Mouse (Mus musculus) lung, embryonic 16.5 days (tissue): ENCODE data around the gene Gid4. TPM values are rescaled to one million over a fixed set of nuclear protein-coding genes. Genes with fewer than 3 reads are reported as not detected.

Source experiments
- ATAC-seq: fragments of 200-750 bp; cut with Nextera tagmentation; 2 replicates; pipeline ENCODE4 v1.8.0; 2017; ENCODE audit warnings: low read depth, mild to moderate bottlenecking, moderate library complexity
- H3K27ac ChIP-seq: fragments of 300-500 bp; sonication (generic); 2 replicates; pipeline ENCODE4 v1.5.1; 2014; ENCODE audit warnings: mild to moderate bottlenecking, control low read depth, low read length
- H3K27me3 ChIP-seq: fragments of 300-500 bp; sonication (generic); 2 replicates; pipeline ENCODE4 v1.6.1; 2014; ENCODE audit warnings: low read depth, low read length, mixed read lengths; ENCODE audit not compliant: control insufficient read depth, insufficient read depth
- H3K36me3 ChIP-seq: fragments of 300-500 bp; sonication (generic); 2 replicates; pipeline ENCODE4 v1.6.1; 2014; ENCODE audit warnings: low read length; ENCODE audit not compliant: control insufficient read depth, insufficient read depth
- H3K4me1 ChIP-seq: fragments of 300-500 bp; sonication (generic); replicated peaks from 2 replicates; pipeline ENCODE4 v1.6.1; 2014; ENCODE audit warnings: low read length, mixed read lengths; ENCODE audit not compliant: control insufficient read depth, insufficient read depth
- H3K4me2 ChIP-seq: fragments of 300-500 bp; sonication (generic); 2 replicates; pipeline ENCODE4 v1.6.1; 2014; ENCODE audit warnings: low read depth, low read length, control low read depth
- H3K4me3 ChIP-seq: fragments of 300-500 bp; sonication (generic); 2 replicates; pipeline ENCODE4 v1.5.1; 2014; ENCODE audit warnings: mild to moderate bottlenecking, low read length, control low read depth
- H3K9ac ChIP-seq: fragments of 300-500 bp; sonication (generic); 2 replicates; pipeline ENCODE4 v1.6.1; 2014; ENCODE audit warnings: low read length, control low read depth
- H3K9me3 ChIP-seq: fragments of 300-500 bp; sonication (generic); 2 replicates; pipeline ENCODE4 v1.6.1; 2016; ENCODE audit warnings: low read length; ENCODE audit not compliant: control insufficient read depth
- WGBS: fragments of 180-500 bp; shearing (Covaris S2); extraction: QIAGEN DNeasy Blood & Tissue Kit; methylation state at CpG from one replicate; pipeline ENCODE4 v1.1.7; 2014; 5-methylcytosine and 5-hydroxymethylcytosine counted together
- polyA plus RNA-seq: library from polyadenylated mRNA; unstranded; fragments of >200 nt; fragmentation: Nextera tagmentation; extraction: Ambion mirVana; gene quantifications from 2 replicates; pipeline ENCODE4 v1.2.1, GENCODE M21; 2015

Gid4 gene
- polyA plus RNA-seq, 1 experiment from 2014 or later: 22.3 TPM

DNA sequence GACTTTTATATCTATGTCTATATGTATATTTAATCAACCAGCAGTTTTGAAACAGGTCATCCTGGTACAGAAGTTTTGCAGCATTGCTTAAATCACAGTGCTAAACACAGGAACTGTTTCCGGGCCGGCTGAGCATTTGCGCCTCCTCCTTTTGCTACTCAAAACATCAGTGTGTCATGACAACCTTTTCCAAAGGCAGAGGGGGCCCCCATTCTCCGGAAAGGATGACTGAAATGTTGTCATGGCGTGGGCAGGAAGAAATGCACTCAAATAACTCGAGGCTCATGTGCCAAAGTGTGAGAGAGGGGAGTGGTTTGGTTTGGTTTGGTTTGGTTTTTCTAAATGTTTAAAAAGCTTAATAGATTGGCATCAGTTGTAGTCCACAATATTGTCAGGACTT, 26.0 kb downstream of the Gid4 start:
- 83% methylated on average over 6 of the region's 6 CpGs for WGBS
- Histone ChIP-seq H3K9ac (no peak overlapping the region), H3K4me3 (no peak overlapping the region), H3K27me3 (no peaks in the 10 kb centered on the region), H3K4me1 (no peaks in the 10 kb centered on the region), H3K9me3 (no peaks in the 10 kb centered on the region), H3K36me3 (peaks cover 13% of the 10 kb centered on the region), H3K4me2 (no peak overlapping the region), H3K27ac (no peak overlapping the region)
- no peak for ATAC-seq

DNA sequence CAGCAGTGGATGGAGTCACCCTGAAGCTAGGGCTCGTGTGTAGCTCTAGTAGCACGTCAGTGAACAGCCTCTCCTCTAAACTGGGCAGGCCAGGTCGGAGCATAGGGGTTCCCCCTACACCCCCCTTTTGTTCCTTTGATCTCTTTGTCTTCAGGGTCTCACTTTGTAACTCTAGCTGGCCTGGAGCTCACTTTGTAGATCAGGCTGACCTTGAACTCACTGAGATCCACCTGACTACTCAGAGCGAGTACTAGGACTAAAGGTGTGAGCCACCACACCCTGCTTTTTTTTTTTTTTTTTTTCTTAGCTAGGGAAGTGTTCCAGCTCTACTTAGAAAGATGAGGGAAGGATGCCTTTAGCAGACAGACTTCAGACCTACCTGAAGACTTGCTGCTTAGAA, 27.1 kb downstream of the Gid4 start:
- peaks cover 10% of the 10 kb centered on the region for H3K36me3 ChIP-seq
- no peaks in the 10 kb centered on the region for H3K4me1 ChIP-seq
- H3K9ac ChIP-seq: no peak overlapping the region
- H3K4me3 ChIP-seq: no peak overlapping the region
- 83% methylated on average over 4 of the region's 4 CpGs for WGBS
- H3K27me3 ChIP-seq: no peaks in the 10 kb centered on the region
- no peak overlapping the region for H3K27ac ChIP-seq
- H3K4me2 ChIP-seq: no peak overlapping the region
- no peaks in the 10 kb centered on the region for H3K9me3 ChIP-seq
- ATAC-seq: no peak

DNA sequence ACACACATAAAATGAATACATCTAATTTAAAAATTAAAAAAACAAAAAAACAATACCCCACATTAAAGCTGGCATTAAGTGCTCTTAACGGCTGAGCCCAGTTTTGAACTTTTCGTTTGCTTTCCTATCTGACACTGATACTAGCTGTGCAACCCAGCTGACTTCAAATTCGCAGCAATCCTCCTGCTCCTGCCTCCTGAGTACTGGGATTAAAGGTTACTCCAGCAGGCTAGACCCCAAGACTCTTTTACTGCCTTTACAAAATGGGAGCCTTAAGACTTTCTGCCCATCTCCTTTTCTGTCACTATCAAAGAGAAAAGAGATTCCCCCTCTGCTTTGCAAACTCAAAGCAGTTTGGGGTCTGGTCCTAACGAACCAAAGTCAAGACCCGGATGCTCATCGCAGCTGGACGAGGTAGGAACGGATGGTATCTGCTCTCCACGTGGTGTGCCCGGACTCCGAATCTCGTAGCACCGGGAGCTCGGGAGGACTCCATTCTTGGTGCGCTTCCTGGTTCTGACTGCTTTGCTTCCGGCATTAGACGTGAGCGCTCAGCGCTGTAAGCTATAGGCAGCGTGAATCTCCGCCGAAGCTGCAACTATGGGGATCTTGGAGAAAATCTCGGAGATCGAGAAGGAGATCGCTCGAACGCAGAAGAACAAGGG, 37.3 kb downstream of the Gid4 start, which contains the start of gene Drg2:
Gene Drg2 (plus strand): TSS at position 512 of the 665 bp plus-strand sequence.
- ATAC-seq: peak; percentile 92
- H3K9me3 ChIP-seq: no peaks in the 10 kb centered on the region
- peak within 1 kb of the TSS; percentile 87 for H3K4me2 ChIP-seq
- peaks cover 8% of the 10 kb centered on the region for H3K4me1 ChIP-seq
- H3K9ac ChIP-seq: peak within 1 kb of the TSS; percentile 85
- H3K27me3 ChIP-seq: no peaks in the 10 kb centered on the region
- H3K4me3 ChIP-seq: peak within 1 kb of the TSS; percentile 85
- H3K27ac ChIP-seq: peak within 1 kb of the TSS; percentile 63
- WGBS: 4% methylated on average over 27 of the region's 27 CpGs
- H3K36me3 ChIP-seq: peaks cover 10% of the 10 kb centered on the region

DNA sequence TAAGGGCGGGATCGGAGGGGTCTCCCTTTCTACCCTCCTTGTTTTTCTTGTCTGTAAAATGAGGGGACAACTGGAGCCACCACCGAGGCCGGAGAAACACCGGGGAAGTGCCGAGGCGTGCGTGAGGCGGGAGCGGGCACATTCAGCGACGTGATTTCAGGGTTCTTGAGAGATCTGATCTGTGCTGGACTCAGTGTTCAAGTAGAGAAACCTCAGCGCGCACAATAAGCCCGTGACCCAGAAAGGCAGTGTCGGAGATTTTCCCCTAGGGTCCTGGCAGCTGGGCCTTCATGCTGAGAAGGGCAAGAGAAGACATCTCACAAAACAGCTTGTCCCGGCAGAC, 37.8 kb downstream of the Gid4 start:
- Histone ChIP-seq H3K27ac (peak overlapping the region; percentile 63), H3K9me3 (no peaks in the 10 kb centered on the region), H3K4me2 (peak overlapping the region; percentile 87), H3K9ac (peak overlapping the region; percentile 85), H3K27me3 (no peaks in the 10 kb centered on the region), H3K4me3 (peak overlapping the region; percentile 85), H3K36me3 (peaks cover 14% of the 10 kb centered on the region), H3K4me1 (peaks cover 8% of the 10 kb centered on the region)
- peak; percentile 53 for ATAC-seq
- under 1% methylated on average over 17 of the region's 17 CpGs for WGBS

DNA sequence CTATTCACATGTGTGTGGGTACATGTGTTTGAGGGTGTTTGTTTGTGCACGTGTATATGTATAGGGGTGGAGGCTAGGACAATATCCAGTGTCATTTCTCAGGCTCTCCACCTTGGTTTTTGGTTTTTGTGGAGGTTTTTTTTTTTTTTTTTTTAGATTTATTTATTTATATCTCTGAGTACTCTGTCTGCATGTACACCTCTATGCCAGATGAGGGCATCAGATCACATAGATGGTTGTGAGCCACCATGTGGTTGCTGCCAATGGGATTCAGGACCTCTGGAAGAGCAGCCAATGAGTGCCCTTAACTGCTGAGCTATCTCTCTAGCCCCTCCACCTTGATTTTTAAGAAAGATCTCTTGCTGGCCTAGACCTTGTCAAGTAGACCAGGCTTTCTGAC, 41.0 kb downstream of the Gid4 start:
- H3K9me3 ChIP-seq: no peaks in the 10 kb centered on the region
- H3K4me2 ChIP-seq: no peak overlapping the region
- no peak for ATAC-seq
- peaks cover 38% of the 10 kb centered on the region for H3K36me3 ChIP-seq
- H3K27ac ChIP-seq: no peak overlapping the region
- H3K9ac ChIP-seq: no peak overlapping the region
- 91% methylated on average over 1 of the region's 1 CpGs for WGBS
- no peaks in the 10 kb centered on the region for H3K27me3 ChIP-seq
- H3K4me1 ChIP-seq: peaks cover 8% of the 10 kb centered on the region
- no peak overlapping the region for H3K4me3 ChIP-seq

DNA sequence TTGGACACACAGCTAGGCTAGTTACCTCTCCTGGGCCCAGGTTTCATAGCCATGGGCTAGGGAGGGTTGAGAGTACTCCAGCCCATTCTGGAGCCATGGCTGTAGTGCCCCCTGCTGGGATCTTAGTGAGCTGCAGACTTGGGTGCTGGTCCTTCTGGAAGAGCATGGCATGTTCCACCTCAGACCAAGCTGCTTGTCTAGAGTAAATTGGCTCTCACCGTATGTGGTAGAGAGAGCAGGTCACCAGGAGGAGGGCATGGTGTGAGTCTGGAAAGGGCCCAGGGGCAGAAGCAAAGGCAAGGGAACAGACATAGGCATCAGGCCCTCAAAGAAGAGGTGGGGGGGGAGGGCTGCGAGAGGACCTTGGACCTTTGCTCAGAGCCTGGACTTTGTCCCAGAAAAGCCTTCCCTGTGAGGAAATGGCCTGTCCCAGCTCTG, 49.0 kb downstream of the Gid4 start:
- 86% methylated on average over 2 of the region's 2 CpGs for WGBS
- Histone ChIP-seq H3K27me3 (no peaks in the 10 kb centered on the region), H3K4me1 (no peaks in the 10 kb centered on the region), H3K27ac (no peak overlapping the region), H3K9me3 (no peaks in the 10 kb centered on the region), H3K4me3 (no peak overlapping the region), H3K36me3 (peaks cover 55% of the 10 kb centered on the region), H3K9ac (no peak overlapping the region), H3K4me2 (no peak overlapping the region)
- no peak for ATAC-seq

DNA sequence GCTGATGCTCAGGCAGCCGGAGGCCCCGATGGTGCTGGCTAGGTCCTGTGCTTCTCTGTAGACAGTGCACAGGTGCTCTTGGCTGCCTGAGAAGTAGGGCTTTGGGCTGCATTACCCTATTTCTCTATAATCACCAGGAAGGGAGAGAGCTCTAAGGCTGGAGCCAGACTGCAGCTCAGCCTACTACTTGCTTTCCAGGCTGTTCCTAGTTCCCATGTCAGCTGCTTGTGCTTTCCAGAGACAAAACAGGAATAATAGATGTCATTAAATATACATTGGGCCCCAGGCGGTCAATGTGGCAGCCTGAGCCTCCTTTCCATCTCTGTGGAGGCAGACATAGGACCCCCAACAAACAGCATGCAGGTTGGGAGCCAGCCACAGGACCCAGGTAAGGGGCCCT, 52.1 kb downstream of the Gid4 start, which contains the start of gene Myo15:
Gene Myo15 (plus strand): TSS at position 301 of the 400 bp plus-strand sequence.
- Histone ChIP-seq H3K27me3 (no peaks in the 10 kb centered on the region), H3K4me3 (no peak within 1 kb of the TSS), H3K36me3 (peaks cover 27% of the 10 kb centered on the region), H3K27ac (no peak within 1 kb of the TSS), H3K4me2 (no peak within 1 kb of the TSS), H3K4me1 (no peaks in the 10 kb centered on the region), H3K9ac (no peak within 1 kb of the TSS), H3K9me3 (no peaks in the 10 kb centered on the region)
- ATAC-seq: no peak
- WGBS: 90% methylated on average over 3 of the region's 3 CpGs

DNA sequence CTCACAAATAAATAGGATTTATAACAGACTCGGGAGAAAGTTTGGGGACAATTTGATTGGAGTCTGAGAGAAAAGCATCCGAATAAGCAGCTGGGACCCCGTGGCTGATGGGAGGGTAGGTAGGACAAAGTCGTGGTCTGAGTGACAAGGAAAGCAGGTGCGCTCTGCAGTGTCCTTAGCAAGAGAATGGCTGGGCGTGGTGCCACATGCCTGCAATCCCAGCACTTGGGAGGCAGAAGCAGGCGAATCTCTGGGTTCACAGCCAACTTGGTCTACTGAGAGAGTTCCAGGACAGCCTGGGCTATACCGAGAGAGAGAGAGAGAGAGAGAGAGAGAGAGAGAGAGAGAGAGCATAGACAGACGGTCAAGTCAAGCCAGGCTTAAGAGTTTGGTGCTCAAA, 53.8 kb downstream of the Gid4 start:
- H3K4me1 ChIP-seq: no peaks in the 10 kb centered on the region
- H3K27me3 ChIP-seq: no peaks in the 10 kb centered on the region
- H3K27ac ChIP-seq: no peak overlapping the region
- ATAC-seq: no peak
- WGBS: 83% methylated on average over 9 of the region's 9 CpGs
- H3K9me3 ChIP-seq: no peaks in the 10 kb centered on the region
- H3K4me2 ChIP-seq: no peak overlapping the region
- peaks cover 17% of the 10 kb centered on the region for H3K36me3 ChIP-seq
- H3K4me3 ChIP-seq: no peak overlapping the region
- H3K9ac ChIP-seq: no peak overlapping the region

DNA sequence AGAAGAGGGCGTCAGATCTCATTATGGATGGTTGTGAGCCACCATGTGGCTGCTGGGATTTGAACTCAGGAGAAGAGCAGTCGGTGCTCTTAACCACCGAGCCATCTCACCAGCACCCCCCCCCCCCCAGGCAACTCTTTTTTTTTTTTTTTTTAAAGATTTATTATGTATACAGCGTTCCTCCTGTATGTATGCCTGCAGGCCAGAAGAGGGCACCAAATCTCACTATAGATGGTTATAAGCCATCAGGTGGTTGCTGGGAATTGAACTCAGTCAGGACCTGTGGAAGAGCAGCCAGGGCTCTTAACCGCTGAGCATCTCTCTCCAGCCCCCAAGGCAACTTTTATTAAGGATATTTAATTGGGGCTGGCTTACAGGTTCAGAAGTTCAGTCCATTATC, 57.6 kb downstream of the Gid4 start:
- Histone ChIP-seq H3K27ac (no peak overlapping the region), H3K4me2 (no peak overlapping the region), H3K36me3 (no peaks in the 10 kb centered on the region), H3K9me3 (no peaks in the 10 kb centered on the region), H3K4me1 (no peaks in the 10 kb centered on the region), H3K27me3 (no peaks in the 10 kb centered on the region), H3K9ac (no peak overlapping the region), H3K4me3 (no peak overlapping the region)
- WGBS: 75% methylated on average over 5 of the region's 5 CpGs
- no peak for ATAC-seq
